Mouse (Mus musculus): ENCODE results near the gene 1700003H04Rik. TPM values are rescaled to one million over a fixed set of nuclear protein-coding genes. Genes with fewer than 3 reads are reported as not detected.

1700003H04Rik gene
- polyA plus RNA-seq, 1 experiment from 2014 or later = not detected

GRCm38 (mm10) chr3:124538260-124538659, 42.6 kb downstream of the 1700003H04Rik start:
- ATAC-seq (ENCODE audit: insufficient number of reproducible peaks, low FRiP score, low TSS enrichment, low read depth) = no peak
- Histone ChIP-seq H3K4me2 (no peak overlapping the region), H3K27me3 (no peaks in the 10 kb centered on the region), H3K4me3 (no peak overlapping the region), H3K9ac (no peak overlapping the region), H3K27ac (no peak overlapping the region), H3K4me1 (no peaks in the 10 kb centered on the region), H3K9me3 (no peaks in the 10 kb centered on the region), H3K36me3 (no peaks in the 10 kb centered on the region)
- 58% methylated on average over 2 of the region's 2 CpGs for WGBS

GRCm38 (mm10) chr3:124536602-124537001, 44.3 kb downstream of the 1700003H04Rik start:
- Histone ChIP-seq H3K27me3 (no peaks in the 10 kb centered on the region), H3K27ac (no peak overlapping the region), H3K9ac (no peak overlapping the region), H3K4me3 (no peak overlapping the region), H3K9me3 (no peaks in the 10 kb centered on the region), H3K4me2 (no peak overlapping the region), H3K4me1 (no peaks in the 10 kb centered on the region), H3K36me3 (no peaks in the 10 kb centered on the region)
- no peak for ATAC-seq (ENCODE audit: insufficient number of reproducible peaks, low FRiP score, low TSS enrichment, low read depth)
- 36% methylated on average over 1 of the region's 1 CpGs for WGBS

GRCm38 (mm10) chr3:124518786-124519185, 62.1 kb downstream of the 1700003H04Rik start:
- Histone ChIP-seq H3K9ac (no peak overlapping the region), H3K27me3 (no peaks in the 10 kb centered on the region)
- ATAC-seq (ENCODE audit: insufficient number of reproducible peaks, low FRiP score, low TSS enrichment, low read depth) = no peak

More at GRCm38 (mm10) chr3:124518786-124519185, 62.1 kb downstream of the 1700003H04Rik start:
- WGBS = 77% methylated on average over 2 of the region's 2 CpGs
- H3K36me3 ChIP-seq = no peaks in the 10 kb centered on the region
- no peaks in the 10 kb centered on the region for H3K4me1 ChIP-seq
- no peak overlapping the region for H3K4me3 ChIP-seq
- H3K4me2 ChIP-seq = no peak overlapping the region
- no peak overlapping the region for H3K27ac ChIP-seq
- no peaks in the 10 kb centered on the region for H3K9me3 ChIP-seq

Other genes with a start within 250 kb of the 1700003H04Rik start
- gene 1700006A11Rik, start 155.1 kb downstream of the 1700003H04Rik start, polyA plus RNA-seq (2015; fragmentation: Nextera tagmentation; extraction: Ambion mirVana) = not detected in 2 replicates

Data from limb, embryonic 15.5 days (tissue).